Mouse (Mus musculus) embryonic facial prominence, embryonic 14.5 days (tissue): ENCODE data around the gene Qtrt1. TPM values are rescaled to one million over a fixed set of nuclear protein-coding genes. Genes with fewer than 3 reads are reported as not detected.

Source experiments
- ATAC-seq: fragments of 200-750 bp; cut with Nextera tagmentation; 2 replicates; pipeline ENCODE4 v1.8.0; 2017; ENCODE audit warnings: low read depth, moderate number of reproducible peaks, moderate TSS enrichment
- DNase-seq: peaks from one replicate; pipeline ENCODE4 v3.0.0-alpha.2; 2015; ENCODE audit warnings: low spot score
- H3K27ac ChIP-seq: fragments of 300-500 bp; sonication (generic); replicated peaks from 2 replicates; pipeline ENCODE4 v1.5.1; 2014; ENCODE audit warnings: low read depth, mild to moderate bottlenecking, low read length, moderate library complexity
- H3K27me3 ChIP-seq: fragments of 300-500 bp; sonication (generic); replicated peaks from 2 replicates; pipeline ENCODE4 v1.6.1; 2014; ENCODE audit warnings: low read length; ENCODE audit not compliant: control insufficient read depth, insufficient read depth
- H3K36me3 ChIP-seq: fragments of 300-500 bp; sonication (generic); 2 replicates; pipeline ENCODE4 v1.6.1; 2014; ENCODE audit warnings: low read length, mixed read lengths; ENCODE audit not compliant: control insufficient read depth, insufficient read depth
- H3K4me1 ChIP-seq: fragments of 300-500 bp; sonication (generic); 2 replicates; pipeline ENCODE4 v1.6.1; 2014; ENCODE audit warnings: antibody characterized with exemption, low read length; ENCODE audit not compliant: control insufficient read depth, insufficient read depth
- H3K4me2 ChIP-seq: fragments of 300-500 bp; sonication (generic); 2 replicates; pipeline ENCODE4 v1.6.1; 2014; ENCODE audit warnings: low read depth, mild to moderate bottlenecking, low read length, moderate library complexity, mixed read lengths
- H3K4me3 ChIP-seq: fragments of 300-500 bp; sonication (generic); 2 replicates; pipeline ENCODE4 v1.5.1; 2014; ENCODE audit warnings: low read depth, mild to moderate bottlenecking, low read length
- H3K9ac ChIP-seq: fragments of 300-500 bp; sonication (generic); 2 replicates; pipeline ENCODE4 v1.6.1; 2014; ENCODE audit warnings: low read depth, mild to moderate bottlenecking, low read length, moderate library complexity, mixed read lengths
- H3K9me3 ChIP-seq: fragments of 300-500 bp; sonication (generic); 2 replicates; pipeline ENCODE4 v1.6.1; 2016; ENCODE audit warnings: low read length; ENCODE audit not compliant: control insufficient read depth
- WGBS: fragments of 180-500 bp; shearing (Covaris S2); extraction: QIAGEN DNeasy Blood & Tissue Kit; methylation state at CpG from one replicate; pipeline ENCODE4 v1.1.7; 2014; 5-methylcytosine and 5-hydroxymethylcytosine counted together
- polyA plus RNA-seq: library from polyadenylated mRNA; unstranded; fragments of >200 nt; fragmentation: Nextera tagmentation; extraction: Ambion mirVana; gene quantifications from 2 replicates; pipeline ENCODE4 v1.2.1, GENCODE M21; 2014

Qtrt1 gene
- 36.9 and 49.4 TPM in 2 replicates for polyA plus RNA-seq

- Histone ChIP-seq H3K27me3 (no peaks in the 10 kb centered on the region), H3K4me2 (peak within 1 kb of the TSS; percentile 89), H3K9ac (peak within 1 kb of the TSS; percentile 83), H3K36me3 (peaks cover 13% of the 10 kb centered on the region), H3K9me3 (no peaks in the 10 kb centered on the region), H3K4me1 (peaks cover 9% of the 10 kb centered on the region; the same call in 1 of the 2 replicates), H3K4me3 (peak within 1 kb of the TSS; percentile 66), H3K27ac (peak within 1 kb of the TSS; percentile 34; the same call in 1 of the 2 replicates)
- 2% methylated on average over 41 of the region's 53 CpGs for WGBS
- DNase-seq (peak; percentile 96), ATAC-seq (peak; percentile 95)
Observed at GRCm38 (mm10) chr9:21411669-21412550, at the start of gene Qtrt1. TSS of gene Qtrt1 (plus strand) at chr9:21411837.

- Histone ChIP-seq H3K4me3 (peak overlapping the region; percentile 57), H3K9ac (peak overlapping the region; percentile 51), H3K27me3 (no peaks in the 10 kb centered on the region), H3K36me3 (peaks cover 3% of the 10 kb centered on the region; the same call in 1 of the 2 replicates), H3K4me1 (peaks cover 5% of the 10 kb centered on the region), H3K9me3 (no peaks in the 10 kb centered on the region), H3K27ac (peak overlapping the region; percentile 88), H3K4me2 (peak overlapping the region; percentile 68)
- 42% methylated on average over 14 of the region's 14 CpGs for WGBS
- peak; percentile 54 for DNase-seq
- 0 out of 2 replicates have a peak, but pooled peaks have one; percentile 2 for ATAC-seq
Observed at GRCm38 (mm10) chr9:21366541-21367220, 45.0 kb upstream of the Qtrt1 start.

GRCm38 (mm10) chr9:21367357-21368111 is 44.1 kb upstream of the Qtrt1 start, which contains the start of gene Ilf3:
TSS of gene Ilf3 (plus strand) at chr9:21367871.
- peak within 1 kb of the TSS; percentile 92 for H3K9ac ChIP-seq
- WGBS = under 1% methylated on average over 37 of the region's 66 CpGs
- peak; percentile 91 for ATAC-seq

GRCm38 (mm10) chr9:21368131-21368584 is 43.5 kb upstream of the Qtrt1 start:
- peaks cover 17% of the 10 kb centered on the region for H3K36me3 ChIP-seq
- H3K27me3 ChIP-seq = no peaks in the 10 kb centered on the region
- peak; percentile 81 for DNase-seq
- H3K27ac ChIP-seq = peak overlapping the region; percentile 90
- peak; percentile 42 for ATAC-seq
- no peaks in the 10 kb centered on the region for H3K9me3 ChIP-seq
- H3K9ac ChIP-seq = peak overlapping the region; percentile 92
- H3K4me3 ChIP-seq = peak overlapping the region; percentile 57
- peaks cover 5% of the 10 kb centered on the region for H3K4me1 ChIP-seq
- peak overlapping the region; percentile 64 for H3K4me2 ChIP-seq
- WGBS = 1% methylated on average over 37 of the region's 38 CpGs

More at GRCm38 (mm10) chr9:21367357-21368111, 44.1 kb upstream of the Qtrt1 start, which contains the start of gene Ilf3:
- Histone ChIP-seq H3K9me3 (no peaks in the 10 kb centered on the region), H3K27me3 (no peaks in the 10 kb centered on the region), H3K4me1 (peaks cover 5% of the 10 kb centered on the region), H3K36me3 (peaks cover 11% of the 10 kb centered on the region), H3K27ac (peak within 1 kb of the TSS; percentile 90), H3K4me2 (peak within 1 kb of the TSS; percentile 68), H3K4me3 (peak within 1 kb of the TSS; percentile 57)
- DNase-seq = peak; percentile 100

- peaks cover 5% of the 10 kb centered on the region for H3K4me1 ChIP-seq
- peak overlapping the region; percentile 57 for H3K4me3 ChIP-seq
- ATAC-seq (no peak), DNase-seq (no peak)
- peak overlapping the region; percentile 64 for H3K4me2 ChIP-seq
- no peaks in the 10 kb centered on the region for H3K27me3 ChIP-seq
- 60% methylated on average over 11 of the region's 11 CpGs for WGBS
- no peaks in the 10 kb centered on the region for H3K9me3 ChIP-seq
- no peak overlapping the region for H3K27ac ChIP-seq
- H3K9ac ChIP-seq = peak overlapping the region; percentile 92
- H3K36me3 ChIP-seq = peaks cover 22% of the 10 kb centered on the region
Observed at GRCm38 (mm10) chr9:21369080-21369479, 42.6 kb upstream of the Qtrt1 start.

GRCm38 (mm10) chr9:21370876-21371275 is 40.8 kb upstream of the Qtrt1 start:
- H3K4me3 ChIP-seq = no peak overlapping the region
- no peak overlapping the region for H3K9ac ChIP-seq
- H3K27ac ChIP-seq = no peak overlapping the region
- no peaks in the 10 kb centered on the region for H3K9me3 ChIP-seq
- 93% methylated on average over 2 of the region's 2 CpGs for WGBS
- peaks cover 5% of the 10 kb centered on the region for H3K4me1 ChIP-seq
- H3K4me2 ChIP-seq = no peak overlapping the region
- no peaks in the 10 kb centered on the region for H3K27me3 ChIP-seq
- DNase-seq = no peak
- peaks cover 33% of the 10 kb centered on the region for H3K36me3 ChIP-seq
- ATAC-seq = no peak

- Histone ChIP-seq H3K4me1 (peaks cover 5% of the 10 kb centered on the region), H3K36me3 (peaks cover 36% of the 10 kb centered on the region), H3K4me3 (no peak overlapping the region), H3K4me2 (no peak overlapping the region), H3K27me3 (no peaks in the 10 kb centered on the region), H3K9me3 (no peaks in the 10 kb centered on the region), H3K27ac (no peak overlapping the region), H3K9ac (no peak overlapping the region)
- 74% methylated on average over 1 of the region's 1 CpGs for WGBS
- DNase-seq (no peak), ATAC-seq (no peak)
Observed at GRCm38 (mm10) chr9:21372508-21372907, 39.1 kb upstream of the Qtrt1 start.

- 0 out of 2 replicates have a peak, but pooled peaks cover 6% of the 10 kb centered on the region for H3K4me1 ChIP-seq
- no peak for DNase-seq
- peaks cover 32% of the 10 kb centered on the region for H3K36me3 ChIP-seq
- H3K4me3 ChIP-seq = no peak overlapping the region
- no peaks in the 10 kb centered on the region for H3K9me3 ChIP-seq
- H3K27ac ChIP-seq = no peak overlapping the region
- no peaks in the 10 kb centered on the region for H3K27me3 ChIP-seq
- 79% methylated on average over 3 of the region's 3 CpGs for WGBS
- H3K4me2 ChIP-seq = no peak overlapping the region
- ATAC-seq = no peak
- H3K9ac ChIP-seq = no peak overlapping the region
Observed at GRCm38 (mm10) chr9:21379195-21379594, 32.4 kb upstream of the Qtrt1 start.
